Mouse (Mus musculus) intestine, postnatal 0 days (tissue): ENCODE data around the gene Asf1a. TPM values are rescaled to one million over a fixed set of nuclear protein-coding genes. Genes with fewer than 3 reads are reported as not detected.
"Not testable (repeated sequence)": the region's sequence is repeated elsewhere in the genome, so short reads cannot be mapped to it uniquely, and the experiment has no call there.

Experiments
- ATAC-seq: fragments of 200-750 bp; cut with Nextera tagmentation; 2 replicates; pipeline ENCODE4 v1.8.0; 2017; ENCODE audit warnings: mild to moderate bottlenecking, moderate TSS enrichment, moderate library complexity
- H3K27ac ChIP-seq: fragments of 300-500 bp; sonication (generic); 2 replicates; pipeline ENCODE4 v1.5.1; 2014; ENCODE audit warnings: mild to moderate bottlenecking, low read depth, low read length, moderate library complexity
- H3K27me3 ChIP-seq: fragments of 300-500 bp; sonication (generic); replicated peaks from 2 replicates; pipeline ENCODE4 v1.6.1; 2014; ENCODE audit warnings: low read length, mixed read lengths; ENCODE audit not compliant: control insufficient read depth, insufficient read depth
- H3K36me3 ChIP-seq: fragments of 300-500 bp; sonication (generic); 2 replicates; pipeline ENCODE4 v1.6.1; 2014; ENCODE audit warnings: mild to moderate bottlenecking, moderate library complexity; ENCODE audit not compliant: control insufficient read depth, insufficient read depth
- H3K4me1 ChIP-seq: fragments of 300-500 bp; sonication (generic); replicated peaks from 2 replicates; pipeline ENCODE4 v1.6.1; 2014; ENCODE audit warnings: antibody characterized with exemption, low read length, mixed read lengths; ENCODE audit not compliant: control insufficient read depth, insufficient read depth
- H3K4me2 ChIP-seq: fragments of 300-500 bp; sonication (generic); replicated peaks from 2 replicates; pipeline ENCODE4 v1.6.1; 2014; ENCODE audit warnings: low read depth, mild to moderate bottlenecking, moderate library complexity
- H3K4me3 ChIP-seq: fragments of 300-500 bp; sonication (generic); 2 replicates; pipeline ENCODE4 v1.5.1; 2014; ENCODE audit warnings: low read depth, low read length
- H3K9ac ChIP-seq: fragments of 300-500 bp; sonication (generic); 2 replicates; pipeline ENCODE4 v1.6.1; 2014; ENCODE audit warnings: mild to moderate bottlenecking, low read depth, low read length
- H3K9me3 ChIP-seq: fragments of 300-500 bp; sonication (generic); 2 replicates; pipeline ENCODE4 v1.6.1; 2016; ENCODE audit warnings: mixed run types; ENCODE audit not compliant: control insufficient read depth
- CTCF ChIP-seq: sonication (generic); IDR thresholded peaks from 2 replicates; pipeline ENCODE4 v1.5.1; 2016; ENCODE audit warnings: low read depth, mild to moderate bottlenecking, control low read depth, antibody characterized with exemption, moderate library complexity
- WGBS: fragments of 180-500 bp; shearing (Covaris S2); extraction: QIAGEN DNeasy Blood & Tissue Kit; methylation state at CpG from one replicate; pipeline ENCODE4 v1.1.7; 2014; 5-methylcytosine and 5-hydroxymethylcytosine counted together
- polyA plus RNA-seq: library from polyadenylated mRNA; unstranded; fragments of >200 nt; fragmentation: Nextera tagmentation; extraction: Ambion mirVana; gene quantifications from 2 replicates; pipeline ENCODE4 v1.2.1, GENCODE M21; 2015

Asf1a gene
- polyA plus RNA-seq, 1 experiment from 2014 or later: 44.5 TPM

DNA sequence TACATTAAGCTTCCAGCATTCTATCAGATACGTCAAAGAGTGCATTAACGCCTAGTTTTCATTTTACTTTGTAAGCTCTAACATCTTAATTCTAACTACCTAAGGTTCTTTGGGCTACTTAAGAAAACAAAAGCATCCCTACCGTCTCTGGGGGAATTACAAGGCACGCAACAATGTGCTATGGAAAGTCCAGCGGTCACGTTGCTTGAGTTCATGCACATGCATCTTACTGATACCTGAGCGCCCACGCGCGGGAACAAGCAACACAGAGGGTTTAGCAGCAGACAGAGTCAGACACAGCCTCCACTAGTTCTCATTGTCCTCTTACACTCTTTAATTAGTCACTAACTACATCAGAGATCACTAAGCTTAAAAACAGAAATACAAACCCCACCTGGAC is 37.6 kb downstream of the Asf1a start:
- 81% methylated on average over 10 of the region's 10 CpGs for WGBS
- Histone ChIP-seq H3K36me3 (no peaks in the 10 kb centered on the region), H3K27ac (no peak overlapping the region), H3K4me2 (no peak overlapping the region), H3K4me3 (no peak overlapping the region), H3K27me3 (no peaks in the 10 kb centered on the region), H3K4me1 (no peaks in the 10 kb centered on the region), H3K9me3 (no peaks in the 10 kb centered on the region), H3K9ac (no peak overlapping the region)
- no peak for TF ChIP-seq CTCF
- no peak for ATAC-seq

DNA sequence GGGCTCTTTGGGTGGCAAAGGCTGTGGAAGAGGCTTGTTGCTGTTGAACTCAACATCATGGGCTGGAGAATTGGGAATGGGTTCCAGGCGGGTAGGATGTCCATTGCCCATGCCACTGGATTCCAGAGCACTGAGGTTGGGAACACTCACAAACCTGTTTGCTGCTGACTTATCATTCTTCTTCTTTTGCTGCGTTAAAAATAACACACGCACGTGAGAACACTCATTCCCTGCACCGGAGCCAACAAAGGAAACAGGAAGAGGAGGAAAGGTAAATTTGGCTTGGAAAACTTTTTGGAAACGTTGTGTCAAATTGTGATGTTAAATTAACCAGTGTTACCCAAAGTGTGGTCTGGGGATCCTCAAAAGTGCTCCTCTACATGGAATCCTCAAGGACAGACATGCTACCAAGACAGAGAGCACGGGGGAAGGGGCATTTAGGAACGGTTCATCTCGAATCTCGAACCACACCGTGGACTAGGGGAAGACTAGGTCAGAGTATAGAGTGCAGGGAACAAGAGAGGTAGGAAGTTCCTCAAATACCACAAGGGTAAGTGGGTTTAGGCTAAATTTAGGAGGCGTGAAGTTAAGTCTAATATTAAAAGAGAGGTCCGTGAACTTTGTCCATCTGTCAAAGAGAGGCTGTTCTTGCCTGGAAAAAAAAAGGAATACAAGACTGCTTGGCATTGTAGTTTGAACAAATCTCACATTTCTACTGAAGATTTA is 38.9 kb downstream of the Asf1a start:
- Histone ChIP-seq H3K27ac (no peak overlapping the region), H3K4me1 (no peaks in the 10 kb centered on the region), H3K9me3 (no peaks in the 10 kb centered on the region), H3K4me2 (no peak overlapping the region), H3K9ac (no peak overlapping the region), H3K27me3 (no peaks in the 10 kb centered on the region), H3K36me3 (no peaks in the 10 kb centered on the region), H3K4me3 (no peak overlapping the region)
- WGBS: 72% methylated on average over 13 of the region's 13 CpGs
- ATAC-seq: no peak
- TF ChIP-seq CTCF: no peak

DNA sequence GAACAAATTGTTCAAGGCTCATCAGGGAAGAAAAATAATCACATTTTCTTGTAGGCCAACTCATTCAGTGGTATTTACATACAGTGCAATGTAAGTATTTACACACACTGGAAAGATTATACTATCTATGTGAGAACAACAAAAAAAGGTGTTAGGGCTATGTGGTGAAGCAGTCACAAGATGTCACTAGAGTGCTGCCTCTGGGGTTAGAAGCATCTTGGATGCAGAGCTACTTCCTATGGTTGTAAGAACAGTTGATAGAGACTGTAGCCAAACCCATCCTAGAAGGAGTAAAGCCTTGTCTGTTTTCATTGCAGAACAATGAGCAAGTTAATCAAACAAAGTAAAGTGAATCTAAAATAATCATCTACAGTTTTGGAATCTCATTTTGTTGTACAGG is 45.0 kb downstream of the Asf1a start:
- Histone ChIP-seq H3K27ac (no peak overlapping the region), H3K4me3 (no peak overlapping the region), H3K9ac (no peak overlapping the region), H3K4me1 (no peaks in the 10 kb centered on the region), H3K36me3 (no peaks in the 10 kb centered on the region), H3K27me3 (no peaks in the 10 kb centered on the region), H3K4me2 (no peak overlapping the region), H3K9me3 (no peaks in the 10 kb centered on the region)
- peak; percentile 92 for TF ChIP-seq CTCF
- ATAC-seq: no peak

DNA sequence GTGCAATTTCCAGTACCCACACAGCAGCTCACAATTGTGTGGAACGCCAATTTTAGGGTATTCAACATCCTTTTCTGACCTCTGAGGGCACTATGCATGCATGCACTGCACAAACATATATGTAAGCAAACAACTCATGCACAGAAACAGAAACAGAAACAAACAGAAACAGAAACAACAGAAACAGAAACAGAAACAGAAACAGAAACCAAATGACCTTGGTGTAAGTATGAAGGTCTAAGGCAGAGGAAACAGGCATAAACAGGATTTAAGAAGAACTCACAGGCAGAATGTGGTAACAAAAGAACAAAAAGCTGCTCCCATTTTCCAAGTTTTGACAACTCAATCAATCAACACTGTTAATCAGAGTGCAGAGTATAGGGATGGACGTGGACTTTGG is 54.1 kb downstream of the Asf1a start:
- TF ChIP-seq CTCF: no peak
- ATAC-seq: no peak
- H3K27me3 ChIP-seq: no peaks in the 10 kb centered on the region
- H3K36me3 ChIP-seq: no peaks in the 10 kb centered on the region
- no peaks in the 10 kb centered on the region for H3K4me1 ChIP-seq
- no peaks in the 10 kb centered on the region for H3K9me3 ChIP-seq
- H3K9ac ChIP-seq: no peak overlapping the region
- H3K4me2 ChIP-seq: no peak overlapping the region
- 87% methylated on average over 2 of the region's 2 CpGs for WGBS
- H3K27ac ChIP-seq: no peak overlapping the region
- H3K4me3 ChIP-seq: no peak overlapping the region

DNA sequence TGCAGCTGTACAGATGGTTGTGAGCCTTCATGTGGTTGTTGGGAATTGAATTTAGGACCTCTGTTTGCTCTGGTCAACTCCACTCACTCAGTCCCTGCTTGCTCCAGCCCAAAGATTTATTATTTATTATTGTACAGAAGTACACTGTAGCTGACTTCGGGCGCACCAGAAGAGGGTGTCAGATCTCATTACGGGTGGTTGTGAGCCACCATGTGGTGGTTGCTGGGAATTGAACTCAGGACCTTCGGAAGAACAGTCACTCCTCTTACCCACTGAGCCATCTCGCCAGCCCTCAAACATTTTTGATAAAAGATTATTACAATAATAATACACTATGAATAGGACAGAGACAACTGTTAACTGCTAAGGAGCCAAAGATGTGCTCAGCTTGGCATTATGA is 57.7 kb downstream of the Asf1a start:
- 74% methylated on average over 5 of the region's 5 CpGs for WGBS
- ATAC-seq, H3K36me3 ChIP-seq, H3K4me3 ChIP-seq, H3K4me1 ChIP-seq, H3K9ac ChIP-seq, H3K27me3 ChIP-seq, H3K9me3 ChIP-seq, H3K27ac ChIP-seq, H3K4me2 ChIP-seq: not testable (repeated sequence)
- peak; percentile 42; the same call in 1 of the 2 replicates for TF ChIP-seq CTCF

Other genes starting within 250 kb of the Asf1a start
- gene Cep85l, start 216.8 kb upstream of the Asf1a start, polyA plus RNA-seq: 1.5 and 1.9 TPM in 2 replicates
- gene Mcm9, start 33.7 kb downstream of the Asf1a start, polyA plus RNA-seq: 3.5 and 3.6 TPM in 2 replicates
- 0.56 and 1.1 TPM in 2 replicates for gene Fam184a, start 154.4 kb downstream of the Asf1a start, polyA plus RNA-seq